Mouse (Mus musculus) spleen, embryonic (tissue): Measurements from ENCODE around the gene Rpa1.

Experiments used
- CTCF ChIA-PET: fragments of 350-600 bp; sonication (Branson Sonifier 250); formaldehyde crosslinking; loops from one replicate; lab custom pipeline; 2022; lab: Charles Lee

The Rpa1 gene

GRCm38 (mm10) chr11:75324433-75324832 lies 23.7 kb downstream of the Rpa1 start:
- CTCF ChIA-PET: no interaction called here

GRCm38 (mm10) chr11:75323326-75323737 lies 24.8 kb downstream of the Rpa1 start:
- CTCF ChIA-PET: no interaction called here

- CTCF ChIA-PET: no interaction called here
Observed at GRCm38 (mm10) chr11:75319246-75319645, 28.9 kb downstream of the Rpa1 start.

- CTCF ChIA-PET: no interaction called here
Observed at GRCm38 (mm10) chr11:75318351-75319221, 29.5 kb downstream of the Rpa1 start.

GRCm38 (mm10) chr11:75313834-75314233 lies 34.3 kb downstream of the Rpa1 start:
- CTCF ChIA-PET: no interaction called here

- CTCF ChIA-PET: interaction anchor here (0.7 kb wide), 1 partner anchor 176 kb away, joined by 3 read pairs; no protein-coding TSS in a partner anchor
Observed at GRCm38 (mm10) chr11:75311751-75312150, 36.4 kb downstream of the Rpa1 start.

GRCm38 (mm10) chr11:75310813-75311212 lies 37.3 kb downstream of the Rpa1 start:
- CTCF ChIA-PET: no interaction called here

GRCm38 (mm10) chr11:75308650-75309049 lies 39.5 kb downstream of the Rpa1 start:
- CTCF ChIA-PET: interaction anchor here (0.6 kb wide), 1 partner anchor 14 kb away, joined by 4 read pairs; no protein-coding TSS in a partner anchor

- CTCF ChIA-PET: interaction anchor here (0.7 to 1.0 kb wide), 2 partner anchors 225 to 913 kb away, joined by 4 read pairs; partner anchors contain the start of genes Dbil5 and Gemin4
Observed at GRCm38 (mm10) chr11:75304797-75305196, 43.3 kb downstream of the Rpa1 start.

GRCm38 (mm10) chr11:75300954-75301353 lies 47.2 kb downstream of the Rpa1 start:
- CTCF ChIA-PET: interaction anchor here (0.6 kb wide), 1 partner anchor 21 kb away, joined by 3 read pairs; no protein-coding TSS in a partner anchor

GRCm38 (mm10) chr11:75299786-75300185 lies 48.3 kb downstream of the Rpa1 start:
- CTCF ChIA-PET: no interaction called here

- CTCF ChIA-PET: no interaction called here
Observed at GRCm38 (mm10) chr11:75298491-75298890, 49.6 kb downstream of the Rpa1 start.

- CTCF ChIA-PET: no interaction called here
Observed at GRCm38 (mm10) chr11:75297631-75298030, 50.5 kb downstream of the Rpa1 start.

- CTCF ChIA-PET: no interaction called here
Observed at GRCm38 (mm10) chr11:75296406-75297005, 51.6 kb downstream of the Rpa1 start.

GRCm38 (mm10) chr11:75295534-75295933 lies 52.6 kb downstream of the Rpa1 start:
- CTCF ChIA-PET: interaction anchor here (0.7 kb wide), 1 partner anchor 13 kb away, joined by 4 read pairs; no protein-coding TSS in a partner anchor

GRCm38 (mm10) chr11:75294862-75295261 lies 53.3 kb downstream of the Rpa1 start:
- CTCF ChIA-PET: interaction anchor here (0.5 to 0.7 kb wide), 2 partner anchors 13 to 98 kb away, joined by 3 to 4 read pairs; no protein-coding TSS in a partner anchor

- CTCF ChIA-PET: interaction anchor here (0.6 kb wide), 1 partner anchor 465 kb away, joined by 7 read pairs; no protein-coding TSS in a partner anchor
Observed at GRCm38 (mm10) chr11:75293852-75294361, 54.2 kb downstream of the Rpa1 start.

GRCm38 (mm10) chr11:75292281-75292680 lies 55.8 kb downstream of the Rpa1 start:
- CTCF ChIA-PET: interaction anchor here (0.6 kb wide), 1 partner anchor 79 kb away, joined by 3 read pairs; no protein-coding TSS in a partner anchor

GRCm38 (mm10) chr11:75291389-75292215 lies 56.5 kb downstream of the Rpa1 start:
- CTCF ChIA-PET: interaction anchor here (0.9 to 1.3 kb wide), 2 partner anchors 18 to 112 kb away, joined by 3 read pairs; no protein-coding TSS in a partner anchor

GRCm38 (mm10) chr11:75290566-75291271 lies 57.4 kb downstream of the Rpa1 start:
- CTCF ChIA-PET: interaction anchor here (0.9 to 1.3 kb wide), 4 partner anchors 17 to 111 kb away, joined by 3 read pairs; no protein-coding TSS in a partner anchor
